Mouse (Mus musculus) urinary bladder, adult 18-20 months (tissue): ENCODE results near the gene Higd2a.
"Not testable (repeated sequence)": the region's sequence is repeated elsewhere in the genome, so short reads cannot be mapped to it uniquely, and the experiment has no call there.

Experiments
- DNase-seq, 2 experiments: peaks; one replicate each; pipeline ENCODE4 v3.0.0; 2022; ENCODE audit warnings: low spot score in 2 of 2, mixed read lengths in 2 of 2

Gene Higd2a

DNA sequence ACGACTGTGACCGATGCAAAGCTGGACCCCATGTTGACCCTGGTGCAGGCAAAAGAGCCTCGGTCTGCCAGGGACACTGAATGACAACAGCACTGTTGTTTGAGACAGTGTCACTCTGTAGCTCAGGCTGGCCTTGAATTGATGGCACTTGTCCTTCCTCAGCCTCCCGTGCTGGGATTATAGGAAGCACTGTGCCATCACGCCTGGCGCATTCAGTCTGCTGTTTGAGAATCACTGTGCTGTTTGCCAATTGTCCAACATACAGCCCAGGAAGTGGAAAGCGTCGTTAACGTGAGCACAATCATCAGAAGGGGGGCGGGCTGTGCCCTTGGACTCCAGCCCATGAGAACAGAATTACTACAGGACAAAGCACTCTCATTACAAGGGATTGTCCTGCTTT lies 7.9 kb upstream of the Higd2a start:
- DNase-seq, result no peak

GRCm38 (mm10) chr13:54582860-54583259 lies 7.1 kb upstream of the Higd2a start:
- no peak for DNase-seq

DNA sequence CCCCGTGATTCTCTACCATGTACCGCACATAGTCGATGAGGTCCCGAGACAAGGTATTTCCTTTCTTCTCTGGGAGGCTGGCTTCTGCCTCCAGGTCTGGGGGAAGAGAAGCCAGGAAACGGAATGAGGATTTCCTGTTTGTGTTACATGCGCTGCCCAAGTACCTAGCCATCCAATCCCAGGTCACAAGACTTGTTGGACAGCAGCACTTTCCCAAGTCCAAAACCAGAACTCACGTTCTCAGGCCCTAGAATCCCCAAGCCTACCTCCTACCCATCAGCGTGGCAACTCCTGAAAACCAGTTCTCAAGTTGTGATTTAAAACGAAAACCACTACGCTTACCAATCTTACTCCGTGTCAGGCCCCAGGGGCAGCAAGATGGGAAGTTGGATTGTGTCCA lies 4.2 kb upstream of the Higd2a start:
- no peak for DNase-seq

DNA sequence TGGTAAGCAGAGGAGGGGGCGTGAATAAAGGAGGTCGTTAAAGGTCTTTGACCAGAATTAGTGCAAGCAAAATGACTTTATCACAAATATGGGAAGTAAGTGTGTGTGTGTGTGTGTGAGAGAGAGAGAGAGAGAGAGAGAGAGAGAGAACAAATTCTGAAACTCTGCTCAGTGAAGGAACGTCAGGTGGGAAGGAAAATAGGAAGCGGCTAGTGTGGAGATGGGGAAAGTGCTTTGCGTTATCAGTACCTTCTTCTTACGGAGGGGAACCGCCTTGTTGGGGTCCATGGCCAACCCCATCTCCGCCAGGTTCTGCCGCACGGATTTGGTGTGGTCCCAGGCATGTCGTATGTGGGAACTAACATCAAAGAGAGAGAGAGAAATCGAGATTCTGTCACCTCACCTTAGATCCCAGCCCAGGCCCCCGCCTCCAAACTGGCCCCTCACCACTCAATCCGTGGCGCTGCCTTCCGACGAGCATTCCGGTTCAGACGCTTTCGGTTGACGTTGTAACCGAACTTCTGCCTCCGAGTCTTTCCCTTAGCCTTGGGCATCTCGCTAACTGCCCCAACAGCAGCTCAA lies 502 bp upstream of the Higd2a start:
- no peak for DNase-seq

DNA sequence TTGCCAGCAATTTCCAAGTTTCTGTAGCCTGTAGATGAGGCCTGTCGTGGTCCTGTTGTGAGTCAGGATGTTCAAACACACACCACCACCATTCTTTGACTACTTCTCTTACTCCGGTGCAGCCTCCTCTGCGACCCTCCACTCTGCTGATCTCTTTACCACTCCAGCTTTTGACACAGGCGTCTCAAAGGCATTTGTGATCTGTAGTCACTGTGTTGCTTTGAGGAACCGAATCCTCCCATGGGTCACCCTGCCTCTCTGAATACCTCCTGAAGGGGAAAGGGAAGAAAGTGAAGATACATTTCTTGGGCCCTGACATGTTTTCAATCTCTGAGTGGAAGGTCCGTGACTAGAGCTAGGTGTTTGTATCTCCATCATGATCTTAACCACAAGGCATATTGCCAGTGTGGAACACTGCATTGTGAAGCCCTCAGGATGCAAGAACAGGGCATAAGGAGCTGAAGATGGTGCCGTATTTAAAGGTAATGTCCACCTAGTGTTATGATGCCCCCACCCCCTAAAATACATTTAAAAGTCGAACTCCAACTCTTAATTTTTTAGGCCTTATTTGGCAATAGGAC lies 1.9 kb downstream of the Higd2a start:
- no peak for DNase-seq

DNA sequence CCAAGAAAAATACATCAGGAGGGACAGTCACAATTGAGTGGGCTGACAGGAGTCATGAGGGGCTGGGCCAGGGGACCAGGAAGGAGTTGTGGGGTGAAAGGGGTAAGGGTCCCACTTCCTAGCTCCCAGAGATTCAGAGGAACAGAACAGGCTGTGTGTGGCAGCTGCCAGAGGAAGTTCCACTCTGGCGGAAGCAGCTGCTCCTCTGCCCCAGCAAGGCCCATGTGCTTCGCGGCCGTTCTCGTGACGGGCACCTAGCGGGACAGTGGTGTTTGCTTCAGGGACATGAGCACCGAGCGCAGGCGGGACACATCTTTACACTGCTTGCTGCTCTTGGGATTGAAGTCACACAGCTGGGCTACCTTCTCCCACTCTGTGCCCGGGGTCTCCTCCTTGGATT lies 3.6 kb downstream of the Higd2a start:
- DNase-seq, result no peak

- no peak for DNase-seq
Observed at GRCm38 (mm10) chr13:54596107-54596690, 6.2 kb downstream of the Higd2a start.

DNA sequence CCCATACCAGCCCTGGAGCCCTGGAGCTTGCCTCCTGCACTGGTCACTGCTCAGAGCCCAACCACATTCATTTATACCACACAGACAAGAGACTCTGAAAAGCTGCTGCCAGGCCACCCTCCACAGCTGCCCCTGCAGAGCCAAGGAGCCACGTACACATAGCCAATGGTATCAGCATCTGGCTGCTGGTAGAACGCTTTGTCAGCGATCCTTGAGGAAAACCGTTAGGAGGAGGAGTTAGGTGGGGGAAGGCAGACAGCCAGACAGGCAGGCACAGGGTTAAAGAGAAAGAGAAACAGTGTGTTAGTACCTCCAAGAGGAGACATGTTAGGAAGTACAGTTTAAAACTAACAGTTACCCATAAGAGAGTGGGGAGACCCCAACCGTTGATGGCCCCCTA lies 6.9 kb downstream of the Higd2a start:
- no peak for DNase-seq

DNA sequence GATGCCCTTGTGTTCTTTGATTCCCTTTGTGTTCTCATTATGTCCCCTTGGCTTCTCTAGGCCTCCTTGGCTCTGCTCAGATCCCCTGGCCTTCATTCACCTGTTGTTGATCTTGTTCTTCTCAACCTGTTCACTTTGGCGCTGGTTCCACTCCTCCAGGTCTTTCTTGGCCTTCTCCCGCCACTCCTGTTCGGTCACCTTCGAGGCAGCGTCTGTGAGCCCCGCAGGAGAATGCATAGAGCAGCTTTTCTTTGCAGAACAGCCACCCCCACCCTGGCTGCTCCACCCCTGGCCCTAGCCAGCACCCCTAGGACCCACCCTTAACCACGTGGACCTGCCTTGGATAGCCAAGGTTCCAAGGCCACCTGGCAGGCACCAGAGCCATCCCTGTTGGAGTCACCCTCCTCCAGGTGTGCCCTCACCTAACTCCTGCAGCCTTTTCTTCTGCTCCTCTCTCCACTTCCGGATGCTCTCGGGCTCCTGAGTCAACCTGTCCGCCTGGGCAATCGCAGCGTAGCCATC lies 8.7 kb downstream of the Higd2a start:
- no peak for DNase-seq

DNA sequence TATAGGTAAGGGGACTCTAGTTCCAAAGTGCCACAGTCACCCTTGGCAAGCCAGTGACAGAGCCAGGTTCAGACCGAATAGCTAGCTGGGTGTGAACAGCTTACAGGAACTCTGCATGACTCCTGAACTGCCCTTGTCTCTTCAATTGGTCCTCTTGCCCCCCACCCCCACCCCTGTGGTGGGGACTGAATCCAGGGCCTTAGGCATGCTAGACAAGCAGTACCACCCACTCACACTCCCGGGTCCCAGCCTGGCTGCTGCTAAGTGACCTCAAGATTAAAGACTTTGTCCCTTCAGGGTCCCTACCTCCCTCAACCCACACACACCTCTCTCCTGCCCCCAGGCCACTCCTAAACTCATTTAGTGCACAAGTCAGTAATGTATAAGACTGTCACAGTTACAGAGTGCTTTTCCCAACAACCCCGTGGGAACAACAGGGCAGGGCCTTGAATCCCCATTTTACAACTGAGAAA lies 12.7 kb downstream of the Higd2a start:
- no peak for DNase-seq

- DNase-seq, result no peak
Observed at GRCm38 (mm10) chr13:54603501-54603900, 13.5 kb downstream of the Higd2a start.

- no peak for DNase-seq
Observed at GRCm38 (mm10) chr13:54604221-54604620, 14.2 kb downstream of the Higd2a start.

DNA sequence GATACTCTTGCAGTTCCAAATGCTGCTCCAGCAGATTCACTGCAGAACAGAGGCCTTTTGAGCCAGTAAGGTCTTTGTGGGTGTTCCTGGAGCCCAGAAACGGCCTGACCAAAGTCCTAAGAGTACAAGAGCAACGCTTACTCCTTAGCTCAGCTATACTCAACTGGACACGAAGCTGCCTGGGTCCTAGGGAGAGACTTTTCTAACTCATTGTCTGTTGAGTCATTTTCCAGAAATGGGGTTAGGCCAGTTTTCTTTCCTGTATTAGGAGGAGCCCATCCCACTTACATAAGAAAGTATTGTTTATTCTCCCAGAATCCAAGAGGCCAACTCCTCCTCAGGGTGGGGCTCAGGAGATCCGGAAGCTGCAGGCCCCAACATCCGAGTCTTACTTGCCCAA lies 15.4 kb downstream of the Higd2a start:
- no peak for DNase-seq

DNA sequence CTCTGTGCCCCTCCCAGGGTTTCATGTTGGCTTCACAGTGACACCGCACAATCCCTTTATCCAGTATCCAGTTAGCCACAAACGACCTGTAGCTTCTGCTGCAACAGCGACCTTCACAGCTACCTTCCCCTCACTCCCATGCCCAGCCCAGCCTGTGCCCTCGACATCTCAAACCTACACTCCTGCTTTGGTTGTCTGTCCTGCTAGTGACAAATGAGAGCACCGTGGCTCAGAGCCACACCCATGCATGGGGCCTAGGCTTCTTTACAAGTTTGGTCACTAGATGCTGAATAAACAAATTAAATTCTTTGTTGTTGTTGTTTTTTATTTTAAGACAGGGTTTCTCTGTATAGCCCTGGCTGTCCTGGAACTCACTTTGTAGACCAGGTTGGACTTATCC lies 17.2 kb downstream of the Higd2a start:
- DNase-seq, result no peak

GRCm38 (mm10) chr13:54608002-54608401 lies 18.0 kb downstream of the Higd2a start:
- DNase-seq, result no peak

DNA sequence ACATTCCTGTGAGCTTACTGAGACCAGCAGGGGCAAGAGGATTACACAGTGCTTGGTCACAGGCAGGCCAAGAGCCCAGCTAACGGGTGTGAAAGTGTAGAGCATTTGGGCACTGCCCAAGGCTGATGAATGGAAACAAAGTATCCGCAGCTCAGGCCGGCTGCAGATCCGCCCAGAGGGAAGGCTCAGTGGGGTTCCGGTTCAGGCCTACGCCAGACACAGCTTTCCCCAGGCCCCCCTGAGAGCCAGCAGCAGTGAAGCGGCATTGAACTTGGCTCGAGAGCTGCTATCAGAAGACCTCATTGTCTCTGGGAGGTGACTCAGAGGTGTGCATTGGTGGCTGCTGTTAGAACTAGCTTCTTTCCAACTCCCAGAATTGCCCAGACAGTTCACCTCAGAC lies 18.7 kb downstream of the Higd2a start:
- DNase-seq, result no peak

DNA sequence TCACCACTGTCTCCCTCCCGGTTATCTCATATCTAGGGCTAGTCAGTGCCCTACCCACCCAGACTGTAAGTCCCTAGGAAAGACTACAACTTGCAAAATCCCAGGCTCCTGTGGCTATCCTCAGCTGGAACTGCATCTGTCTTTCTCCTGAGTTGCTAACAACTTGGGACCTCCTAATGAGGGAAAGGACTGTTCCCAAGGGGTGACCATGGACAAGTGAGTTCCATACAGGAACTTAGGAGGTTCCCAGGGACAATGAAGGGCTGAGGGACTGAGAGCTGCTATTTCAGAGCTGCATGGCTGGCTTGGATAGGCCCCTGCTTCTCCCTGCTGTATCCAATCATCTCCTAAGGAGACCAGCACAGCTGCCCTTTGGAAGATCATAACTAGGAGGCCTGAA lies 19.3 kb downstream of the Higd2a start:
- DNase-seq, result no peak

GRCm38 (mm10) chr13:54610613-54610971 lies 20.6 kb downstream of the Higd2a start:
- DNase-seq, result peak in 1 of 2 experiments; percentile 38

DNA sequence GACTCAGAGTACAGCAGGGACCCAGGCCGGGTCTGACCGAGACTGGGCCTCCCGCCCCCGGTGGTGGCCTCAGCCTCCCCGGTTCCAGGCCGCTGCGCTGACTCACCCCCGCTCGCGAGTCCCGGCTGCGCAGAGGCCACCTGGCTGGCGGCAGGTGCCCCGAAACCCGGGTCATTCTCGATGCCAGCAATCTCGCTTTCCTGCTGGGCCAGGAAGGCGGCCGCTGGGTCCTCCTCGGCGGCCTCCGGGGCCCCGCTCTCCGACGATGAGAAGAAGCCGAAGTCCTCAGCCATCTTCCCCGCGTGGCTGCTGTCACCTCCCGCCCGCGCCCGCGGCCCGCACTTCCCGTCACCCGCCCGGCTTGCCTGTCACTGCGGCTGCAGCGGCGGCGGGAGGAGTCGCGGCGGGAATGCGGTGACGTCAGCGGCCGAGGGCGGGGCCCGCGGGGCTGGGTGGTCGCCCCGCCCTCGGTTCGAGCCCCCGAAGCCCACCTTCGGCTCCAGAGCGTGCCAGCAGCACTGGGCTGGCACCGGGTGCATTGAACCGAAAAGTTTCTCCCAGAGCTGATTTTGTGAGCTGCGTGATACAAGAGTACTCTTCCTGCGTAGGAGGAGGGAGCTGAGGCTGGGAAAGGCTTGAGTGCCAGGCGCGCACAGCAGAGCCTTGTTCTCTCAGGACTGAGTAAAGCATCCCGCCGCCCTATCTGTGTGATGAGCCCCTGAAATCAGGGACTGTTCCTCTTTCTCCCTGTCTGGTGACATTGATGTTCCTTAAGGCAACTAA lies 21.2 kb downstream of the Higd2a start, which contains the start of gene Cltb:
Cltb (minus strand) TSS at position 373 of the 783 bp plus-strand sequence.
- peak; percentile 83 to 89 for DNase-seq

GRCm38 (mm10) chr13:54613141-54613540 lies 23.1 kb downstream of the Higd2a start:
- DNase-seq, result not testable (repeated sequence)

DNA sequence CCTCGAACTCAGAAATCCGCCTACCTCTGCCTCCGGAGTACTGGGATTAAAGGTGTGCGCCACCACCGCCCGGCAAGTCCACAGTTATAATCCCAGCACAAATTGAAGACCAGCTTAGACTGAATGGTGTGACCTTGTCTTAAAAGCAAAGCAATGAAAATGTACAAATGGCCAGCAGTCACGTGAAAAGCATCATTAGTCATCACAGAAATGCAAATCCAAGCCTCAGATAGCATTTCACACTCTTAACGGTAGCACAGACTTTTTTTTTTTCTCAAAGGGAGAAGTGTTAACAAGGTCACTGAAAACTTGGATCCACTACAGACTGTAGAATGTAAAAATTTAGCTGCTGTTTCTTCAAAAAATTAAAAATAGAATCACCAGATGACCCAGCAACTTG lies 26.3 kb downstream of the Higd2a start:
- DNase-seq, result no peak

- no peak for DNase-seq
Observed at GRCm38 (mm10) chr13:54616998-54617397, 27.0 kb downstream of the Higd2a start.
